Mouse (Mus musculus): ENCODE results near the gene Rdh13.

Rdh13 gene

DNA sequence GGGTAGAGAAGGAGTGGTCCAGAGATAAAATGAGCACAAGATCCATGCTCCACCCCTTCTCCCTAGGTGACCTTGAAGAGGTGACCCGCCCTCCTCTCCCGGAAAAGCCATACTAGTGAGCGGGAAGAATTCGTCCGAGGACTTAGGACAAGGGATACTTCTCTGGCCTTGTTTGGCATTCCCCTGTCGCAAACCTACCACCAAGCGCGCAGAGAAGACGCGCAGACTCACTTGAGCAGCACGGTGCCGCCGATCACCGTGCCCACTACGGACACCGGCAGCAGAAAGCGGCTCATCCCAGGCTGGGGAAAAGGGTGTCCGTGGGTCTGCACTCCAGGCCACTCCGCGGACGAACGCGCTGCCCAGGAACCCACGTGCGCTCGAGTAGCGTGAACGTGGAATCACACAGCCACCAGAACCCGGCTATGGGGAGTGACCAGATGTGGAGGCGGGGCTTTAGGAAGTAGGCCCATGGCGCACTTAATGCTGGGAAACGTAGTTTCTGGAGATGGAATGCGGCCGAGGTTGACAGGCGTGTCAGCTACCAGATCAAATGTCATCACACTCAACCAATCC lies at the start of gene Rdh13:
Gene Rdh13, minus strand, starts transcription at position 434 of the 576 bp plus-strand sequence.
- in situ Hi-C loops (cut with MboI, MseI), result loop anchor here (5.0 kb wide), 1 partner anchor 427 kb away; the partner anchor contains the start of gene Isoc2b

DNA sequence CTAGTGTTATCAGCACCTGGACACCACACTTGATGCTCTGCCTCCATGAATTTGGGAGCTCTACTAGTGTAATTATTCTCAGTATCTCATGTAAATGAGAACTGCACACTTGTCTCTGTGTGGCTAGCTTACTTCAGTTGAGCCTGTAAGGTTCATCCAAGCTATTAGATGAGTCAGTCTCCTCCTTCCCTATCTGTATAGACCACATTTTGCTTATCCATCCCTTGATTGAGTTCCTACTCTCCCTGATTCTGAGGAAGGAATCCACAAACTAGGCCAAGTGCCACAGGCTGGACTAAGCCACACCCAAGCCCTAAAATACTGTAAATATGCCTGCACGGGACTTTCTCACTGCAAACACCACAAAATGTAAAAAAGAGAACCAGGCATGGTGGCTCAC lies 48.5 kb upstream of the Rdh13 start:
- in situ Hi-C loops (cut with MboI, MseI), result no loop called here

DNA sequence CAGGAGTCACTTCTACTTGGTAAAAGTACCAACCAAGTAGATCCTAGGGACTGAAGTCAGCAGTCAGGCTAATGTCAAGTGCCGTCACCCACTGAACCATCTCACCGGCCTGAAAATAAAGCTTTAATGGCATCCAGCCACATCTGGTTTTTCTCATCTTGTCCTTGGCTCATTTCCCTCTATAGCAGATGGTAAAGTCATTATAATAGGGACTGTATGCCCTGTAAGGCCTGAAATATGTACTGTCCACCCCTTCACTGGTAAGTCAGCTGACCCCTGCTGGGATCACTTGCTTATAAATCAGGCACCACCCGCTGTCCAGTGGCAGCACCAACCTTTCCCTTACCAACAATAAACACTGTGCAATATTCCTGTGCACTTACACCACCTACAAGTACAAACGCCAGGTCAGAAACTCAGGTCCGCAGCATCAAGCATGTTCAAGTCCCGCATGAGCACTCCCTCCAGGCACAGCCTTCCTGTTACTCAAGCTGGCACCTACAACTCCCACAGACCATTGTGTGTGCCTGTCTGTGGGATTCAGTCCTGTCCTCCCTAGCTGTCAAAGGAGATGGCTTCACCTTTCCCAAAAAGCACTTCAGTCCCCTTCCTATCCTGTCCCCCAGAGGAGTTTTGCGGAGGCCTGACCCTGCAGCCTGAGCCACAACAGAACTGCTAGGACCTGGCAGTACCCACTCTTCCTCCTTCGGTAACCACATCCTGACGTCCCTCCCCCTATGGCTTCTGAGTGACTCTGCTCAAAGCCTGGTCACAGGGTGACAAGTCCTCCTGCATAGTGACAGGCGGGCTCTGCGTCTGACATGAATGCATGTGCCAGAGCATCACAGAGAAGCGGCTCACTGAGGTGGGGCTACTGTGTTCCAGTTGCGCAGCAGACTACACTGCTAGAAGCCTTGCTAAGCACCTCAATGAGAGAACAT lies 47.1 kb upstream of the Rdh13 start:
- in situ Hi-C loops (cut with MboI, MseI), result no loop called here

DNA sequence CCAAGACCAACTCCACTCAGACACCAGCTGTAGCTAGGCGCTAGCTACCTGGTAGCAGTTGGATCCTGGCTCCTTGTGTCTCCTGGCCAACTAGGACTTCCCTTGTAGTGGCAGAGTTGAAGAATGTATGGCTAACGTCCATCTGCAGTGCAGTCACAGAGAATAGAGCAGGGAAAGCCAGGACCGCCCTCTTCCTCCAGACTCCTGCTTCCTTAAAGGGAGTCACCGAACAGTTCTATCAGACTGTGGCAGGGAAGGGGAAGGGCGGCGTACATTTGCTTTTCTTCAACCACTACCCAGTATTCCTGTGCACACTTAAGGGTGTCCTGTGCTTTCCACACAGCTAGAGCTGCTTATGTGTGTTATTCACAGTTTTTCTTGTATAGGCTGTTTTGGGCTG lies 45.9 kb upstream of the Rdh13 start:
- in situ Hi-C loops (cut with MboI, MseI), result no loop called here

DNA sequence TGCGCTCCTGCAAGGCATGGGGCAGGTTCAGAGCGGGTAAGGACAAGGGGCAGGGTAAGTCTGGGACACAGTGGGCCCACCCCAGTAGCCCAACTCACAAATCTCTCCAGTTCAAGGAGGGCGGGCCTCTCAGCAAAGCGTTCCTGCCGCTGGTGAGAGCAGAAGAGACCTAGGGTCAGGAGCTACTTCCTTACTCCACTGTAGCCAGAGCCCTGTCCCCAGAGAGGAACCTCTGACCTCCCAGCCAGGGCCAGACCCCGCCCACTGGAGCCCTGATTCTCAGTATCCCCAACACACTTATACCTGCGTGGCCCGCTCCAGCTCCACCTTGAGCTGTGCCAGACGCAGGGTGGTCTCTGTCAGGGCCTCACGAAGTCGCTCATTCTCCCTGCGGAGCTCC lies 36.8 kb upstream of the Rdh13 start:
- in situ Hi-C loops (cut with MboI, MseI), result no loop called here

DNA sequence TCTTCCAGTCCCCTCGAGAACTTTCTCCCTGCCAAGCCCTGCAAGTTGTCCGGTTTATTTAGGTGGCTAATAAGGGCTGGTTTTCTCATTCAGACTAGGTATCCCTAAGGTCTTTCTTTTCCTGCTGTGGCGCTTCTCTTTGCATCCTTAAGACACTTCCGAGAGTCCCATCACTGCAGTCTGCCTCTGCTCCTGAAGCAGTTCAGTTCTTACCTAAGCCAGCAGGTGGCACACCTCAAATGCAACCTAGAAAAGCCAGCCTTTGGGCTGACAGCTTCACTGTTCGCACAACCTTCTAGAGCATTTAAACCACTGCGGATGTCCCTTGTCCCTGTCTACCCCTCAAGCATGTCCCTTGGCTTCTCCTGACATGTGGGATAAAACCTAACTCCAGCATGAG lies 34.2 kb upstream of the Rdh13 start:
- in situ Hi-C loops (cut with MboI, MseI), result no loop called here

DNA sequence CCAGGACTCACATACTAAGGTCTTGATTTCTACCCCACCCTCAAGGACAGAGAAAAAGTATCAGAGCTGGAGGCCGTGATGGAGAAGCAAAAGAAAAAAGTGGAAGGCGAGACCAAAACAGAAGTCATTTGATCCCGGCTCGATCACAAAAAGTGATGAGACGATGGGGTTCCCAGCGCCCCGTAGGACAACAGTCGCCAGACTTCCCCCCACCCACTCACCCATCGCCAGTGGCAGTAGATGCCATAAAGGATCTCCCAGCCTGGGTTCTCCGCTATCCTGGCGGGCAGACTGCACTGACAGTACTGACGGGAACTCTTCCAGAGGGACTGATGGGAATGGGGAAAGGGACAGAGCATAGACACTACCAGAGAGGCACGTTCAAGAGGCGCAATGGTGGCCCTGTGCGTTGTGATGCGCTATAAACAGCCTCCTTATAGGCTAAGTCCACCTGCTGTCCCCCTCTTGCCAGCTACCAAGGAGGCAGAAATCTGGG lies 33.4 kb upstream of the Rdh13 start:
- in situ Hi-C loops (cut with MboI, MseI), result no loop called here

DNA sequence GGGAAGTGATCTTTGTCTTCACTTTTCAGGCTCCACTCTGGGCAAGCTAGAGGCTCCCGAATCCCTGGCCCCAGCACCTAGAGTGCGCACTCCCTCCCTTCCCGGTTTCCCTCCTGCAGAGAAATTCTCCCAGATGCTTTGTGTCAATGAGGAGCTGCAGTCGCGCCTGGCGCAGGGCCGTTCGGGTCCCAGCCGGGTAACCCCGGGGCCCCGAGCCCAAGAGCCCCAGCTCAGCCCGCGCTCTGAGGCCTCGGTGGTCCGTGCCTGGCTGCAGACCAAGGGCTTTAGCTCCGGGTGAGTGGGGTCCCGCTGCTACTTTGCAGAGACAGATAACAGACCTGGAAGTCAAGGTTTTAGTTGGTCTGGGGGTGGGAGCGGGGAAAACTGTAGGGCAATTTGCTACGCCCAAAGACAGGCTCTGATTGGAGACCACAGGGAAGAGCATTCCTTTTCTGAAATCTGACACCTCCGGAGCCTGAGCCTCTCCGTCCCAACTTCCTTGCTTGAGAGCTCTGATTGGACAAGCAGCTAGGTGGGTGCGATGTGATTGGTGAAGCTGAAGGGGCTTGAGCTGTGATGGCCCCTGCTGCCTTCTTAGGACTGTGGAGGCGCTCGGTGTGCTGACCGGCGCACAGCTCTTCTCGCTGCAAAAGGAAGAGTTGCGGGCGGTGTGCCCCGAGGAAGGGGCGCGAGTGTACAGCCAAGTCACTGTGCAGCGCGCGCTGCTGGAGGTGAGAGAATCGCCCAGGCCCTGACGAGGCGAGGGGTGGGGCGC lies 32.8 kb upstream of the Rdh13 start:
- in situ Hi-C loops (cut with MboI, MseI), result no loop called here

DNA sequence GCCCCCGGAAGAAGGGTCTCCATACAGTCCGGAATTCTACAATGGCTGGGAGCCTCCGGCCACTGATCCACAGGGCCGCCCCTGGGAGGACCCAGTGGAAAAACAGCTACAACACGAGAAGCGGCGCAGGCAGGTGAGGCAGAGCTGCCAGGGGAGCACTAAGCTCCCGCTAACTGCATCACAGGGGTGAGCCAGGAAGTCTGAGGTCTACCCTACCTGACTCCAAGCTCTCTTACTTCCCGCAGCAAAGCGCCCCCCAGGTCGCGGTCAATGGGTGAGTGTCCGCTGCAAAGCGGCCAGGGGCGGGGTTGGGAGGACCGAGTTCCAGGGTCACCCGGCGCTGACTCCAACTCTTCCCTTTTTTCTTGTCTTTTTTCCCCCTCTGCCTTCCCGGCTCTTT lies 28.5 kb upstream of the Rdh13 start:
- in situ Hi-C loops (cut with MboI, MseI), result no loop called here

DNA sequence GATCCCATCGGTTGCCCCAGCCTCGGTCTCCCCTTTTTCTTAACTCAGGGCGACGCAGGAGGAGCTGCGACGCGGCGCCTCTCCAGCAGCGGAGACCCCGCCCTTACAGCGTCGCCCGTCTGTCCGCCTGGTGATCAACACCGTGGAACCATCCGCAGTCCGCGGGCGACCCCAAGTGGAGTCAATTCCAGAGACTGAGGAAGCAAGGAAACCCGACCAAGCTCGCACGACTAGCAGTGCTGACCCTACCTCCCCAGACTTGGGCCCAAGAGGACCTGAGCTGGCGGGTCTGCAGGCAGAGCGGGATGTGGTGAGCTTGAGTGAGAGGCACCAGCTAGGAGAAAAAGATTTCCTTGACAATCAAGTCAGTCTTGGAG lies 25.7 kb upstream of the Rdh13 start:
- in situ Hi-C loops (cut with MboI, MseI), result no loop called here

DNA sequence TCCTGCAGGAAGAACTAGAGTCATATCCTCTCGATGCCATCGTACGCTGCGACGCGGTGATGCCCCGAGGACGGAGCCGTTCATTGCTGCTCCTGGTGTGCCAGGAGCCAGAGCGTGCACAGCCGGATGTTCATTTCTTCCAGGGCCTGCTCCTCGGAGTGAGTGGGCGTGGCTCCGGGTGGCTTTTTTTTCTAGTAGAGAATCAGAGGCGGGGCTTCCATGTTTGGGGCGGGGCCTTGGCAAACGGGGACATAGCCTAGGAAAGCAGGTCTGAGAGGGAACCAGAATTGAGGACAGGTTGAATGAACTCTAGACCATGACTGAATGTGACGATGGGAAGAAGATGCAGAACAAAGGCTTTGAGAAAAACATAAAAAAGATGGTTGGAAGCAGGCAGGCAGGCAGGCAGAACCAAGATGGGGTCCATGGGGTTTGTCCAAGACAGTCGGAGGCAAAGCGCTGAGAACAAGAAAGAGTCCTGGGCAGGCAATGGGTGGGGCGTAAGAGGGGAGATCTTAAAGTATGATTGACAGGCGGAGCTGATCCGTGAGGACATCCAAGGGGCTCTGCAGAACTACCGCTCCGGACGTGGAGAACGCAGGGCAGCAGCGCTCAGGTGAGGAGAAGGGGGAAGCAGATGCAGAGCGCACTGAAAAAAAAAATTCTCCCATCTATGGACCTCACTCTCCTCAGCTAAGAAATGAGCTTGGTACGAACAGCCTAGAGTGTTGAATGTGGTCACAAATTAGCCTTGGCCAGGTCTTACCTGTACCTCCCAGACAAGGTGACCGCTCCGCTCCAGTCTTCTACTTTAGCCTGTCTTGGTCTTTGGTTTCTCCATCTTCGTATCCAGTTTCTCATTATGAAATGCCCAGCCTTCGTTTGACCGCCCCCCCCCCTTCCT lies 25.1 kb upstream of the Rdh13 start:
- in situ Hi-C loops (cut with MboI, MseI), result no loop called here

DNA sequence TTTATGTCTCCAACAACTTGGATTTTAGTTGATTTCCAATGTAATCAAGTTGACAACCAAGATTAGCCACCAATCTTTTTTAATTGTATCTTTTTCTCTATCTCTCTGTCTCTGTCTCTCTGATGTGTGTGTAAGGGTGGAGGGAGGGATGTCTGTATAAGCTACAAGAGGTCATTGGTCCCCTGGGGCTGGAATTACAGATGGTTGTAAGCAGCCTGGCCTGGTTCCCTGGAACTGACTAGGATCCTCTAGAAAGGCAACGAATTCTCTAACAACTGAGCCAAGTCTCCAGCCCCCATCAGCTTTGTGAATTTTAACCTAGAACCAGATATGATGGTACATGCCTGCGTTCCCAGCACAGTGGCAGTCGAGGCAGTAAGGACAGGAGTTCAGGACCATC lies 22.4 kb upstream of the Rdh13 start:
- in situ Hi-C loops (cut with MboI, MseI), result no loop called here

DNA sequence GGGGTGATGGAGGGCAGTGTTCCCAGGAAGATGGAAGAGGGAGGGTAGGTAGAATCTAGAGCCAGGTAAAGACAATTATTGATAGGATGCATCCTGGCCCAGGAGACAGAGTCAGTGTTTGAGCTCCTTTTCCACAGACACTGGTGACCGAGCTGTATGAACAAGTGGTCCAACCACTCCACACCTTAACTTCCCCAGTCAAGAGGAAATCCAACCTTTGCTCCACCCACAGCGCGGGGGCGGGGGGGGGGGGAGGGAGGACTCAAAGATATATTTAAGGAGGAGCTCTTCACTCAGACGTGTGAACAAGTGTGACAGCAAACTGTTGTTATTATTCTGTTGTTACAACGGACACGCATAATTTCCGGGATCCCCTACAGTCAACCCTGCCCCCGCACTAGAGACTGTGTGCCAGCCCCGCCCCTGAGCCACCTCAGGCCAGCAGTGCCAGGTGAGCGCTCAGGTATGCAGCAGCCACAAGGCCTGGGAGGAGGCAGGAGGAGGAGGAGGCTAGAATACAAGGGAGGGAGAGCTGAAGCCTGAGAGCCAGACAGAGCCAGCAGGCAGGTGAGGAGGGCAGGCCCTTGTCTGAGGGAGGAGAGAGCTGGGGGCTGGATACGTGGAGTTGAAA lies 18.9 kb upstream of the Rdh13 start:
- in situ Hi-C loops (cut with MboI, MseI), result no loop called here

DNA sequence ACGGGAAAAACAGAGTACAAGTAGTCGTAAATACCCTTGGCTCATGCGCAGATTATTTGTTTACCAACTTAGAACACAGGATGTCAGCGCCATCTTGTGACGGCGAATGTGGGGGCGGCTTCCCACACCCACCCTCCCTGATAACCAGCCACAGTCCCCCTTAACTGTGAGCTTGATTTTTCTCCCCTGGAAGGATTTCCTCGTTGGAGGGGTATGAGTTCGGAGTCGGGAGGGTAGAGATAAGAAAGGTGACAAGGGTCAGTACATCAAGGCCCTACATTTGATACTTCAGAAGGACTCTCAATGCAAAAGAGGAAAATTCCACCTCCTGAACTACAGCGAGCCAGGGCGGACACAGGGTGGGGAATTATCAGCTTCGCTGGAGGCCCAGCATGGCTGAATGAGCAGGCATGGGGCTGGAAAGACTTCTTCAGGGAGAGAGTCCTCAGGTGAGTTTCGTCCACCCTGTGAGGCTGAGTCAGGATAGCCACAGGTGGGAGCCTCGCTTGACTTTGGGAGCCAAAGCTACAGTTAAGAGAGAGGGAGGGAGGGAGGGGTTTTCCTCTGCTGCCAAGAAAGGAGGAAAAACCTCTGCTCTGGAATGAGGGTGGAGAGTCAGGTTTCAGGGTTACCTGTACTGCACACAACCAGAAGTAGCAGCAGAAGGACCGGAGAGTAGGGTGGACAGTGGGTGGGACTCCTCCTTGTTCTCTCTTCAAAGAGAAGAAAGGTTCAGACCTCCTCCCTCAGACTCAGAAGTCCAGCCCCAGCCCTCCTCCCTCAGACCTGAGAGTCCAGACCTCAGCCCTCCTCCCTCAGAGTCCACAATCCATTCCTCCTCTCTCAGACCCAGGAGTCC lies 15.4 kb upstream of the Rdh13 start, which contains the start of gene Eps8l1:
Gene Eps8l1, plus strand, starts transcription at position 99 of the 859 bp plus-strand sequence.
- in situ Hi-C loops (cut with MboI, MseI), result no loop called here

DNA sequence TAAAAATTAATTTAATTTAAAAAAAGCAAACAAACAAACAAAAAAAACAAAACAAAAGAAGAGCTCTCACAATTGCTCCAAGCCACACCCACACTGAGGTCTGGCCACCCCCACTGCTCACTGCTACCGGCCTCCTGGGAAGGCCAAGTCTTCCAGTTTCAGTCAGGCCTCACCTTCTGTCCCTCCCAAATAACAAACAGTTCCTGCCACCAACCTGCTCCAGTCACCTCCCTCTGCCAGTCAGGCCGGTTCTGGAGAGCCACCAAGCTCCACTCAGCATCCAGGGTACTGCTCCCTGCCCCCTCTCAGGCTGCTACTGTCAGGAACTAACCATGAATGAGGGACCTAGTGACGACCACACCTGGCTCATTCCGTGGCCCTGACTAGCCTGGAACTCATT lies 7.2 kb upstream of the Rdh13 start:
- in situ Hi-C loops (cut with MboI, MseI), result no loop called here

DNA sequence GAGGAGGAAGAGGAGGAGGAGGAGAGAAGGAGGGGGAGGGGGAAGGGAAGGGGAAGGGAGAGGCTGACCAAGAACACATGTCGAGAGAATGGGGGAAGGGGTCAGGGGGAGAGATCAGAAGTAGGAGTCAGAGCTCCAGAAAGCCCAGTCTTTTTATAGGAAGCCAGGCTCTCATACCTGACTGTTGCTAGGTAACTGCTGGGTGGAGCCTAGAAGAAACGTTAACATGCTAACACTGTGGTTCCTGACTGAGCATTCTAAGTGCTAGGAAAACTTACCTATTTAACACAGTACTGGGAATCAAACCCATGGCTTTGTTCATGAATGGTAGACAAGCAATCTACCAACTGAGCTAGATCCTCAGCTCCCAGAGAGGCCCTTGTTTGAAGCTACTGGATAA lies 3.8 kb upstream of the Rdh13 start:
- in situ Hi-C loops (cut with MboI, MseI), result loop anchor here (5.0 kb wide), 1 partner anchor 423 kb away; the partner anchor contains the start of gene Isoc2b

DNA sequence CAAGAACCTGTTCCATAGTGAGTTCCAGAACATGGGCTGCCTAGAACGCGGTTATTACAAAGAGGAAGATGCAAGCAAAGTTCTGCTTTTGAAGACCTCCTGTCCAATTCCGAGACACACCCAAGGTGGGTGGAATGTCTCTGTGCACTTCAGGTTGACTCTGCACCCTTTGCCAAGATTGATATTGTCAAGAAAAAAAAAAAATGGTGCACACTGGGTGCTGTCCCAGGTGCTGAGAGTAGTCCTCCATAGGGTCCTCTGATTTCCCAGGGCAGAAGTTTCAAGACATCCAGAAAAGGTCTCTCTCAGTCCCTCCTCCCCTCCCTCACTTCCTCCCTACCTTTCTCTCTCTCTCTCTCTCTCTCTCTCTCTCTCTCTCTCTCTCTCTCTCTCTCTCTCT lies 3.0 kb upstream of the Rdh13 start:
- in situ Hi-C loops (cut with MboI, MseI), result loop anchor here (5.0 kb wide), 1 partner anchor 424 kb away; the partner anchor contains the start of gene Isoc2b

DNA sequence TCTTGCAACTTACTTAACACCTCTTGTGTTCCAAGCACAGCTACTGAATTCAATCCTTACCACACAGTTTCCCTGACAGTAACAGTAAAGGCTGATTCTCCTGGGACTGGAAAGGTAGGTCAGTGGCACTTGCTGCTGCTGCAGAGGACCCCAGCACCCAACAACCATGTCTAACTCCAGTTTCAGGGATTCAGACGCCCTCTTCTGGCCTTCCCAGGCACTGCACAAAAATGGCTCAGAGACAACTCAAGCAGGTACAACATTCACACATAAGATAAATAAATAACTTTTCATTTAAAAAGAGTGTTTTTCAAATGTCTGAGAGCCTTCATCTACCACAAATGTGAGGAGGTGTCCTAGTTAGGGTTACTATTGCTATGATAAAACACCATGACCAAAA lies 1.7 kb upstream of the Rdh13 start:
- in situ Hi-C loops (cut with MboI, MseI), result loop anchor here (5.0 kb wide), 1 partner anchor 425 kb away; the partner anchor contains the start of gene Isoc2b

DNA sequence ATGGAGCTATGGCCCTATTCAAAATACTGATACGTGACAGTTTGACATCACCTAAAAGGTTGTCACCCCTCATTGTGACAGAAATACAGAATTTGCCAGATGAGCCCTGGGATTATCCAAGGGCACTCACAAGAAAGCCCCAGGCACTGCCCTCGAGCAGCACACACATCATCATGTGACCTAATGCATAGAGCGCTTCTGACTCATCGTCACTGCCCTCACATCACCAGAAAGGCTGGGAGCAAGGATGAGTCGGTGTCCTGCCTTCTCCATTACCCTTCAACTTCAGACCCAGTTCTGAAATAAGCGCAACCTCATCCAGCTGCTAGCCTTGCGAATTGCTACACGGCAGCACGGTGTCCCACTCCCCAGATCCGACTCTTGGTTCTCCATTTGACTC lies 4.9 kb downstream of the Rdh13 start:
- in situ Hi-C loops (cut with MboI, MseI), result no loop called here
